Mouse (Mus musculus) 416B (cell line): Measurements from ENCODE around the gene AA467197.

Experiments
- DNase-seq: peaks from one replicate; pipeline ENCODE4 v3.0.0; 2011; ENCODE audit warnings: low read depth

Gene AA467197

DNA sequence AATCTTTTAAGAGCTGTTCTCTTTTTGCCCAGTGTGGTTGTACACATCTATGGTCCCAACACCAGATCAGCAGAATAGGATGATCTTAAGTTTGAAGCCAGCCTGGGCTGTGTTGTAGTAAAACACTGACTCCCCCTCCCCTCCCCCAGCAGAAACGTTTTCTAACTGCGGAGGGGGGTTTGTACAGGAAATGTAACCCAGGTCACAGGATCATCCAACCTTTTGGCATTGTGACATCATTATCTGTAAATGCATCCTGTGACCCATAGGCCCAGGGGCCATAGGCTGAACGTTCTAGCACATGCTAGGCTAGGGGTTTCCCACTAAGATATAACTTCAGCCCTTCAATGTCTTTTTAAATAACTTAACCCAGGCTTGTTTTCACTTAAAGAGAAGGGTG is at the start of gene AA467197:
Gene AA467197, plus strand, starts transcription at position 301 of the 400 bp plus-strand sequence.
- no peak for DNase-seq

DNA sequence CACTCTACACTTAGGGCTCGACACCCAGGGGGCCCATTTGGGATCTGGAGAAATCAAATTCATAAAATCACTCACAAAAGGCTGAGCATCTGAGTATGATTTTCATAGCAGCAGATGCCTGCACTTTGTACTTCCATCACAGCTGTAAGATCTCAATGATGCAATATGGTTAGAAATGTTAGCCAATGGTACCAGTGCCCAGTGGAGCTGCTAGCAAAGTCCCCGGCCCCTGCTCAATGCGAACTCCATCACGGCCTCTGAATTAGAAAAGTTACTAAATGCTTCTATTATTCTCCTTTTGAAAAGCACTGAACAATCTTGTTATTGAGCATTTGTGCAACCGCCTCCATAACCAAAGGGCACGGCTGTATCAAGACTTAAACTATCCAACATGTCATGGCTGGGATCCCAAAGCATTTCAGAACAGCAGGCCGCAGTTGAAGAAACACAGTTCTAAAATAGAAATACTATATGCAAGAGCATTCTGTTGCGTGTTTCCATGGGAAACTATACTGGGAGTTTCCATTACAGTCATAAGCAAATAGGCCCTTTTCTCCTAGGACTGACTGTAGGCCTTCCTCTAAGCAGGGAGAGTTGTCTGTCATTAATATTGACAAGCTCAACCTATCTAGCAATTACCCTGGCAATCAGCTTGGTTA is 48.8 kb upstream of the AA467197 start:
- no peak for DNase-seq

DNA sequence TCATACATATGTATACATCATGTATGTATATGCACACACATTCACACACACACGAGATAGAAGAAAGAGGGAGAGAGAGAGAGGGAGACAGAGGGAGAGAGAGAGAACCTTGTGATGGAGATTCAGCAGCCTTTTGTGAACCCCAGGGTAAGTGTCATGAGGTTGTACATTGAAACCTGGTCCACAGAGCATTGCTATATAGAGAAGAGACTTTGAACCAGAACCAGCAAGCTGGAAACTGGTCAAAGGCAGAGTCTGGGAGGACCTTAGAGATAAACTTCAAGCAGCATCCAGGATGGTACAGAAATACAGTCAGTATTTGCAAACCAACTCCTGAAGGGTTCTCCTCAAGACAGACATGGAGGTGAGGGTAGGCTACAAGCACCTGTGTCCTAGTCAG is 46.4 kb upstream of the AA467197 start:
- no peak for DNase-seq

DNA sequence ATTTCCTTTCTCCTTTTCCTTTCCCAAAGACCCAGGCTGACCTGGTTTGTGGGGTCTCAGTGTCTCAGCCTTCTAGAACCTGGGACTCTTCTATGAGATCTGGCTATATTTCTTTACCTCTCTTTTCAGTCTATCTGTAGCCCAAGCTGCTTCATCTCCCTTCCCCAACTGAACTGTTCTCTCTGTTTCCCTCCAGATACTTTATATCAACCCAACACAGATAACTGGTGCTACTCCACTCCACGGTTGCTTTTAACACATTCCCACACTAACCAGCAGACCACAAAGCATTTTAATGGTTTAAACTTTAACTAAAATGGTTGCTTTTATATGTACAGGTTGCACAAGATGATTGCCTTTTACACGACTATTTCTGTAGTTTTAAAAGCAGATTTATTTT is 45.6 kb upstream of the AA467197 start:
- no peak for DNase-seq

DNA sequence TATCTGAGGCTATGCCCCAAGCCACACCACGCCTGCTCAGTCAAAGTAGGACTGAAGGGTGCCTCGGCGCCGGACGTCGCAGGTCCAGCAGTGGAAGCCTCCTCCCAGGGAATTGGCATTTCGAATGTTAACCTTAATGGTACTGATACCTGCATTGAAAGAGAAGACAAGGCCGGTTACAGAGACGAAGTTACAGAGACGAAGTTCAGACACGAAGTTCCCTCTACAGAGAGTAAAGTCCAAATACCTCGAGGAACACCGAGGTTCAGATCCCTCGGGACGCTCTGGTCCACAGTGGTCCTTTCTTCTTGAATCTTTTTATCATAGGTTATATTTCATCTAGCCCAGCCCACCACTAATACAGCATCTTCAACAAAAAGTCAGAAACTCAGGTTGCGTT is 41.3 kb upstream of the AA467197 start:
- no peak for DNase-seq

DNA sequence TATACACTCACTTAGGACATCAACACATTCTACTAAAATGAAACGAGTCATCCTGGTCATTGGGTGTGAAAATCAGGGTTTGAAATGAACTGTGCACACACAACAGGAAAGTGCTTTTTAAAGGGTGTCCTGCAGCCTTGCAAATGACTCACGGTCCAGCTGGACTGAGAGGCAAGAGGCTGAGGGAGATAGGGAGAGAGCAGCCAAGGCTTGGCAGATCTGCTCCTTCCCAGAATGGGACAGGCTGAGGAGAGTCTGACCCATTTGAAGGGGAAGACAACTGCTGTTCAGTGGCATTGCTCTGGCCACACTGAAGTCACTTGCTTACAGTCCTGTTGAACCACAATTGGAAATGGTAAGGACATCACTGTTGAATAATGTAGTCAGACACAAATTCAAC is 37.0 kb upstream of the AA467197 start:
- no peak for DNase-seq

DNA sequence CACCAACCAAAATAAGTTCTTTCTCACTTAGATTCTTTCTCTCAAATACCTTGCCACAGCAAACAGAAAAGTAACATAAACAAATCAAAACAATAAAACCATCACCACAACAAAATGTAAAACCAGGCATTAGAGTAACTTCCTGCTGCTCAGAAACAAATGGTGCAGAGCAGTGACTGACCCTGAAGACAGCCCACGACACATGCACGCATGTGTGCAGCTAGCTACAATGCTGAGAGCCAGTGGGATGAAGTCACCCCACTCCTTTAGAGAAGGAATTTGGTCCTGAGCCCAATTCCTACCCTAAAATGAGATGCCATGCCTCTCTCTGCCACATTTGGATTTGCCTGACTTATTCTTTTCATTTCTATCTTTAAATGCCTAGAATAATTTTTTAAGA is 35.4 kb upstream of the AA467197 start:
- DNase-seq: no peak

DNA sequence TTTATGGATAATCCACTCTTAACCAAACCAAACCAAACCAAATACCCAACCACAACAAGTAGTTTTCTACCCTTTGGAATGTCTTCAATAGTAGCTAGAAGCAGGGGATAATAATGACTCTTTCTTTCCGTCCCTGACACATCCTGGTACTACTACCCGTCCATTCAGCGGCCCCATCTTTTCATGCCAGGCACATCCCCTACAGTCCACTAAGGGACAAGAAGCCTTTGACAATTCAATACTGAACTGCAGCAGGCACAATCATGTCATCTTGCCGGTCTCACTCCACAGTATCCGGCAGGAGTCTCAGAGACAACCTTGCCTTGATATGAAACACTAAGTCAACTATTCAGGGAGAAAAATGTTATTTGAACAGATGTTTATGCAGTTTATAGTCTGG is 31.0 kb upstream of the AA467197 start:
- DNase-seq: no peak

DNA sequence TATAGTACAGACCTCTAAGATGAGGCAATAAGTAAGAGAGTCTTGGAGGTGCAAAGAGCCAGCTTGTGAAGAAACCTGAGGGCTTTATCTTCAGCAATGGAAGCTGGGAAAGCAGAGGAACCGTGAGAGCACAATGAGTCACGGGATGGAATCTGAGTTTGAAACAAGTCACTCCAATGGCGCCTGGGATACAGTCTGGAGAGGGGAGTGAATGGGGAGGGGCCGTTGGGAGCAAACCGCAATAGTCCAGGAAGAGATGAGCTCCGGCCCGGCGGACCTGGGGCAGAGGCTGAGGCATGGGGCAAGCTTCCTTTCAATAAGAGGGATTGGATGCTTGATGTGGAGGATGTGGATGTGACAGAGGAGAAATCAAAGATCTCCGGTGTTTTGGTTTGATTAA is 28.0 kb upstream of the AA467197 start:
- DNase-seq: no peak

DNA sequence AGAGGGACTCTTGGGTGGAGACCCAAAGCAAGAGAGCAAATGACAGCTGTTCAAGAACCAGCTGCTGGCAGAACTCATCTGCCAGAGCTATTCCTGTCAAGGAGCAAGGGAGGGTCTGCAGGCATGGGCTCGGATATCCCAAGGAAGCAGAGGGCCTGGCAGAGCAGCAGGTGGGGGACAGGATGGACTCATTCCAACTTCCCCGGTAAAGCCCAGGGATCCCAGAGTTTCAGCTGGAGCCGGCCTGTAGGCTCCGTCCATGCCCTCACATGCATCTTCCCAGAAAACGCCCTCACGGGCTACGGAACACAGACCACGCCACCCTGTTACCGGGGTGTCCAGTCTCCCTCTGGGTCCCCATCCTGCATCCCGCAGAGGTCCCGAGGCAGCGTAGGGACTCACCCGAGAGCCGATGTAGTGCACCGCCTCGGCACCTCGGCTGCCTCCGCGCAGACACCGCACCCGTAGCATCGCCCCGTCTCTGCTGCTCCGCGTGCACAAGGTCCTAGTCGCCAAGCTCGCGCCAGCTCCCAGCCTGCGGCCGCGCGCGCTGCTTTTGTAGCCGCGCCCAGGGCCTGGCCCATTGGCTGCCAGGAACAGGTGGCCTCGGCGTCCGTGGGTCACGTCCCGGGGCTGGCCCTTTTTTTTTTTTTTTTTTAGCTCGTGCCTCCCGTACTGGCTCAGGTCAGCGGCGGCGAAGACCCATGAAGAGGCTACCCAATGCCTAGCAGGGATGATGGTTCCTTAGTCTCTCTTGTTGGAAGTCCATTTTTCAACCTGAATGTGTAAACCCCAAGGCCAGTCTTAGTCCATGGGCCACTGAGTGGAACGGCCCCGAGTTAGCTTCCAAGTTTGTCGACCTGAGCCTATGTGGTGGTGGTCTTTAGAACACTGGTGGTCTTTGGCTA is 25.8 kb upstream of the AA467197 start, which contains the start of gene Gatm:
Gene Gatm, minus strand, starts transcription at position 558 of the 908 bp plus-strand sequence.
- DNase-seq: no peak

DNA sequence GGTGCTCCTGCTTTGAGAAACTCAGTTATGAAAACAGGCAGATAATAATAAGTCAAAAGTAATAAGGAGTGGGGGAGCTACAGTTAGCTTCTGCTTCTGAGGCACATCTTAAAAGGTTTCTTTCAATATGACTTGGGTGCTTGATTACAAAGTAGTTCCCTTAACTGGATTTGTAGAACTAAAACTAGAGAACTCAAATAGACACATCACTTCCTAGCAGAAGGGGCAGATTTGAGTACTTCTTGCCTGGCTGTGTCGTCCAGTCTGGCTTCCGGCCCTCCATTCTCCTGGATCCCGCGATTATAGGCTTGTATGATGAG is 25.2 kb upstream of the AA467197 start:
- no peak for DNase-seq

DNA sequence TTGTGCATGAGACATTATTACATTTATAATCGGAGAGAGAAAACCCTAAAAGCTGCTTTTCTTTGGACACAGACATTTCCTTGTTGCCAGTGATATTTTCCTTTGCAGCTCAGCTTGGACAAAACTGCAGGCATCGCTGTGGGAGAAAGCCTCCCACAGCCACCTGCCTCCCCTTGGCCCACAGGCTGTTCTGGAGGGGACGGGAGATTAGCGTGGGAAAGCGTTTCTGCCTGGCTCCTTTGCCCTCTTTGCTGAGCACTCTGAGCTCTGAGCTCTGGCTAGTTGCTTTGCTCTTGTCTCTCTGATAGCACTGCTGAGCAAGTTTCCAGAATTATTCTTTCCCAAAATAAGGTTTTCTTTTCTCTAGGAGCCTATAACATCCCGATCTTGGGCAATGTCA is 20.5 kb upstream of the AA467197 start:
- no peak for DNase-seq

DNA sequence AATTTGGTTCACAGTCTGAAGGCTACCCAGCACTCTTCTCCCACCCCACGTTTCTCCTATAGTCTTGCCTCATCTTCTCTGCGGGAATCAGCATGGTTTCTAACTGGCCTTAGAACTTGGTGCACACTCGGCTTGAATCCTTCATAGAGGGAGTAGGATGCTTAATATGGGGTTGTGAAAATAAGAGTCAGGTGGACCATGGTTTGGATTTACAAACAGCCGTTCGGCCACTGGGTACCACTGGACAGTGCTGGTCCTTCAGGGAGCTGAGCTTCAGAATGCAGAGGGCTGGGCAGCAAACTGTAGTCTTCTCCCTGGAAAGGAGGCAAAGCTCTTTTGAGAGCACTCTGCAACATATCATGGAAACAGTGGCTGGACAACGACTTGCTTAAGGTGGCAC is 19.0 kb upstream of the AA467197 start:
- DNase-seq: no peak

DNA sequence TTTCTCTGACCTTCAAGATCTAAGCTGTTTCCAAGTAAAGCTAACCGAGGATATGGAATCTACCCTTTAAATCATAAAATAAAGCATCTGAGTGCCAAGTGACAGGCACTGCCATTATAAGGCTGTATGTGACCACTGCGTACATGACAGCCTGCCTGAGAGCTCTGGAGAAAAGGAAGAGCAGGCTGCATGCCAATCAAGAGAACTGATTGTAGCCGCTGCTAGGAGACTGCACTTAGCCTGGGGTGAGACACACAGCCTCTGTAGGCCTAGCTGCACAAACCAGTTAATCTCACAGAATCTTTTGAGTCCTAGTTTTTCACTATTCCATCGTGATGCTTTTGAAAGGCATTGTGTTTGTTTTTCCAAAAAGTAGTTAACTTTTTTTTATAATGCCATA is 18.1 kb upstream of the AA467197 start:
- no peak for DNase-seq

DNA sequence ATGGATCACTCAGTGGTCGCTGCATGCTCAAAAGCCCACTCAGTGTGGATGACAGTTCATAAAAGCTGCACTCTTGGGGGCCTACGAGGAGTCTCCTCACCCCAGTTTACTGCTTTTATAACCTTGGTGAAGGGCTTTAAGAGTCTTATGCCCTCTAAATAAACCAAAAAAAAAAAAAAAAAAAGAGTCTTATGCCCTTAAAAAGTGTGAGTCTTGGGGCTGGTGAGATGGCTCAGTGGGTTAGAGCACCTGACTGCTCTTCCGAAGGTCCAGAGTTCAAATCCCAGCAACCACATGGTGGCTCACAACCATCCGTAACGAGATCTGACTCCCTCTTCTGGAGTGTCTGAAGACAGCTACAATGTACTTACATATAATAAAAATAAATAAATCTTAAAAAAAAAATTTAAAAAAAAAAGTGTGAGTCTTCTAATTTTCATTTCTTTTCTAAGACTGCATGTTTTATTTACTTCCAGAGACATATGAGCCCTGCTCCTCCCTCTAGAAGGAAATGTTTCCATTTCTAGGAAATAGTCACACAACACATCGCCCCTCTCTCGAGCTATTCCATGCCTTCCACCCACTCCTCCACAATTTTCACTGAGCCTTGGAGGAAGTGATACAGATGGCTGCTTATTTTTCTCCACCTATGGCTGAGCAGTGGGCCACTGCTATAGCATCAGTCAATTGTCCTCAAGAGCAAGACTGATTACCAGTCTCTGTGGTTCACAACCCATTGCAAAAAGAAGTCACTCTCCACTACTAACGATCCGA is 15.3 kb upstream of the AA467197 start:
- no peak for DNase-seq

DNA sequence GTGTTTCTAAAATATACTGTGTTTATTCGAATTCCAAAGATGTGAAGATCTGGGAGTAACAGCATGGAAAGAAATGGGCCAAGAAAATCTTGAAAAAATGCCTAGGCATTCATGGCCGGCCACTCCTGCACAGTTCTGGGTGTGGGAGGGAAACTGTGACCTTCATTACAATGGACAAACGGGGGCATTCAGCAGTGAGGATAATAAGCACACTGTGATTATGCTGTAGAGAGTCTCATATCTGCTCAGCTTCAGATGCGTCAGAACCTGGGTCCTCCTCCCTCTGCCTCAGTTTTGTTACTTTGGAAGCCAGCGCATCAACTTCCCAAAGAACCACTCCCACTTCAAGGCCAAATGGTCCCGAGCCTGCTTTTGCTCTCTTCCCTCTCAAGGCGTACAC is 10.9 kb upstream of the AA467197 start:
- no peak for DNase-seq

DNA sequence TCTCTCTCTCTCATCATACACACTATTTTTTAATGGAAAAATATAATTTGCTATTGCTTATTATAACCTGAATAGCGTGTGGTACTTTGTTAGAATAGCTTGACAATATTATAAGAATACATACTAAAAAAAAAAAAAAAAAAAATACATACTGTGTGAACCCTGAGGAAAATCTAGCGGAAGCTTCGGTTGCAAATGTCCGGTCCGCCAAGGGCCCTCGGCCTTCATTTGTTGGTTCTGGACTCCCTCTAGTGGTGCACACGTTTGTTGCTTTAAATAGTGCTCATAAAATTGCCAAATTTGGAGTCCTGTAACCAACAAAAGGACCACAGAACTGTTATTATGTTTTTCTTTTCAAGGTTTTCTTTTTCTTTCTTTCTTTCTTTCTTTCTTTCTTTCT is 7.8 kb upstream of the AA467197 start:
- peak; percentile 87 for DNase-seq

DNA sequence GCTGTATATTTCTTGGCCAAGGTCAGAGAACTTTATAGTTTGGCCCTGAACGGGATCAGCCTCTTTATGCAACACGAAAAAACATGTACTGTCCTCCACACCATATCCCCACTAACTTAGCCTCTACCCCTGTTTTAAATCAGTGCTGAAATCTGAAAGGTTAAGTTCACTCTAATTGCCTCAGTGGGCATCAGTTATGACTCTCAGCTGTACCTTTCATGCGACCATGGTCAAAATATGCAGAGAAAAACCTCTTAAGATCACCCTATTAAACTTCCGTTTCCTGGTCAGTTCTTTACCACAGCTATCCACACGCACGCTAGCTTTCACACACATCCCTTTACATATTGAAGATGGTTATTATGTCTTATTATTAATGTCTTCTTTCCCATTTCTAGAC is 6.9 kb upstream of the AA467197 start:
- no peak for DNase-seq

DNA sequence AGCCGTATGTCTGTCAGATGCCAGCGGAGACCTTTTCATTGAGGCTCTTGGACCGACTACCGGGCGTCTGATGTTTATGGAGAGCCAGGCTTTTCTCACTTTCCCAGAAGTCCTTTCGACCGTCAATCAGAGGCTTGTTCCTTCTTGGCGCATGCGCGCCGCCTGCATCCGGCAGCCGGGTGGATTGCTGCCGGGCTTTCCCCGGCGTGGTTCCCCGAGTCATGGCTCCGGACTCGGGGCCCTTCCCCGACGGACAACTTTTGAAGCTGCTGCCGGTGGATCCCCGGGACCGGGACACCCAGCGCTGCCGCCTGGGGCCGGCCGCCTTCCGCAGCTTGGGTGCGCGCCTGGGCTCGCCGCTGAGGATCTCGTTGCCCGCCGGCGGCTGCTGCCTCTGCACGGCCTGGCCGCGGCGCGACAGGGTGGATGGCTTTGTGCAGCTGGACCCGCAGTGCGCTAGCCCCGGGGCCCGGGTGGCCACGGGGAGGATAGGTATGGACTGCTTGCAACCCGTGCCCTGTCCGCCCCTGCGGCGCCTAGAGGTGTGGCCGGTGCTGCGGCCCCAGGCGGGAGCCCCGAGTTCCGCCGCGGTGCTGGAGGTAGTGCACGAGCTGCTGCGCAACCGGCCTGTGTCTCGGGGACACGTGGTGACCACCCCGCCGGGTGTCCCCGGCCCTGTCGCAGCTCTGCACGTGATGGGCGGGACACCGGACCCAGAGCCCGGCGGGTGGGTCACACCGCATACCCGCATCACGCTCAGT is 6.1 kb upstream of the AA467197 start:
- DNase-seq: peak; percentile 90

DNA sequence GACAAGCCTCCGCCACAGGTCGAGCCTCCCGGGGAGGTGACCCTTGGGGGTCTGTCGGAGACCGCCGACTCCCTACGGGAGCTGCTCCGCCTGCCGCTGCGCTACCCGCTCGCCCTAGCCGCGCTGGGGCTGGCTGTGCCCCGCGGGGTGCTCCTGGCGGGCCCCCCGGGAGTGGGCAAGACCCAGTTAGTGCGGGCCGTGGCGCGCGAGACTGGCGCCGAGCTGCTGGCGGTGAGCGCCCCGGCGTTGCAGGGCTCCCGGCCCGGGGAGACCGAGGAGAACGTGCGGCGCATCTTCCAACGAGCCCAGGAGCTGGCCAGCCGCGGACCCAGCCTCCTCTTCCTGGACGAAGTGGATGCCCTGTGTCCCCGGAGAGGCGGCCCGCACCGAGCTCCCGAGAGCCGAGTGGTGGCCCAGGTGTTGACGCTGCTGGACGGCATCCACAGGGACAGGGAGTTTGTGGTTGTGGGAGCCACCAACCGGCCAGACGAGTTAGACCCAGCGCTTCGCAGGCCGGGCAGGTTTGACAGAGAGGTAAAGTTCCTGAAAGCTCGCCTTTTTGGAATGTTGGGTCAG is 5.5 kb upstream of the AA467197 start:
- DNase-seq: peak; percentile 35

DNA sequence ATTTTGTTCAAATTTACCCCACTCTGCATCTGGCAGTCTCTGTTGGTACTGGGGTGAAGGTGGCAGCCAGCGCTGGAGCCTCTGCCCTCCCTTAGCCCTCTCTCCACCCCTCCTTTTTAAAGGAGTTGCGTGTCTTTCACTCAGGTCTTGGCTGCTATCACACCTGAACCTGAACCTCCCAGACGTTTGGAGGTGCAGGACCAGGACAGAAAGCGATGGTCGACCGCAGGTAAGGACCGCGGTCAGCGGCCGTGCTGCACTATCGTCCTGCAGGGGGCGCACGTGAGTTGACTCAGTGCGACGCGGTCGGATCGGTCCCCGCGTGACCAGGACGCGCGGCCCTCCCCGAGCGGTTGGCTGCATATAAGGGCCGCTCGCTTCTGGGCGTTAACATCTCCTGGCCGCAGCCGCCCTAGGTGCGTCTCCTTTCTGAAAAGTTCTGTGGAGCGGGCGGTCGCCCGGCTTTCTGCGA is 776 bp downstream of the AA467197 start:
- peak; percentile 46 for DNase-seq

DNA sequence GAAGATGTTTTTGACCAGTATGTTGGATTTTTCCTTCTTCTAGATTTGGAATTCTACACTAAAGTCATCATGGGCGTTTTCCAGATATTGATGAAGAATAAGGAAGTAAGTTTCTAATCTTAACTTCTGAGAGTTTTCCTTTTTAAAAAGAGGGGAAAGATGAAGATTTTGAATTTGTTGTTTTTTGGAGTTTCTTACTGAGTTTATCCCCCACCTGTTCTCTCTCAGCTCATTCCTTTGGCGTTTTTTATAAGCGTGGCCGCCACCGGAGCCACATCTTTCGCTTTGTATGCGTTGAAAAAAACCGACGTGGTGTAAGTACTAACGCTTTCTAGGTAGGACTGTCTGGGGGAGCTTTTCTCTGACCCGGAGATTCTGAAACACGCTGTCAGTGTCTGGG is 1.2 kb downstream of the AA467197 start:
- no peak for DNase-seq
